Mouse (Mus musculus) heart, adult 2 months (tissue): ENCODE results near the gene Ephb2.

Experiments used
- CTCF ChIP-seq: fragments of 200-600 bp; IDR thresholded peaks from 2 replicates; pipeline ENCODE4 v1.8.1; 2022; ENCODE audit warnings: antibody characterized with exemption, mild to moderate bottlenecking, moderate library complexity
- EP300 ChIP-seq: fragments of 200-500 bp; IDR thresholded peaks from 2 replicates; pipeline ENCODE4 v1.6.1; 2011; ENCODE audit warnings: low read depth, low read length, control low read depth; ENCODE audit not compliant: insufficient read depth
- POLR2A ChIP-seq: fragments of 200-500 bp; IDR thresholded peaks from 2 replicates; pipeline ENCODE4 v1.6.1; 2011; ENCODE audit warnings: mild to moderate bottlenecking, low read depth, low read length, control low read depth; ENCODE audit not compliant: insufficient read depth

GRCm38 (mm10) chr4:136685431-136685869, 150.3 kb downstream of the Ephb2 start:
- TF ChIP-seq CTCF: no peak
- TF ChIP-seq POLR2A: no peak
- TF ChIP-seq EP300: no peak
